Mouse (Mus musculus) lung, postnatal 0 days (tissue): ENCODE measurements around the gene Wdr90. TPM values are rescaled to one million over a fixed set of nuclear protein-coding genes. Genes with fewer than 3 reads are reported as not detected.

Source experiments
- ATAC-seq: fragments of 200-750 bp; cut with Nextera tagmentation; 2 replicates; pipeline ENCODE4 v1.8.0; 2017; ENCODE audit warnings: moderate library complexity
- DNase-seq: peaks from one replicate; pipeline ENCODE4 v3.0.0-alpha.2; 2016; ENCODE audit warnings: low spot score
- H3K27ac ChIP-seq: fragments of 300-500 bp; sonication (generic); 2 replicates; pipeline ENCODE4 v1.5.1; 2014; ENCODE audit warnings: antibody characterized with exemption, mild to moderate bottlenecking, low read length, mixed read lengths
- H3K27me3 ChIP-seq: fragments of 300-500 bp; sonication (generic); replicated peaks from 2 replicates; pipeline ENCODE4 v1.6.1; 2014; ENCODE audit warnings: low read length, mixed read lengths; ENCODE audit not compliant: insufficient read depth
- H3K36me3 ChIP-seq: fragments of 300-500 bp; sonication (generic); 2 replicates; pipeline ENCODE4 v1.6.1; 2014; ENCODE audit warnings: low read length, mixed read lengths; ENCODE audit not compliant: insufficient read depth
- H3K4me1 ChIP-seq: fragments of 300-500 bp; sonication (generic); 2 replicates; pipeline ENCODE4 v1.6.1; 2014; ENCODE audit warnings: antibody characterized with exemption, low read depth, low read length, mixed read lengths; ENCODE audit not compliant: insufficient read depth
- H3K4me2 ChIP-seq: fragments of 300-500 bp; sonication (generic); replicated peaks from 2 replicates; pipeline ENCODE4 v1.6.1; 2014; ENCODE audit warnings: low read depth, mild to moderate bottlenecking, low read length, moderate library complexity, mixed read lengths
- H3K4me3 ChIP-seq: fragments of 300-500 bp; sonication (generic); 2 replicates; pipeline ENCODE4 v1.5.1; 2014; ENCODE audit warnings: low read depth, low read length
- H3K9ac ChIP-seq: fragments of 300-500 bp; sonication (generic); replicated peaks from 2 replicates; pipeline ENCODE4 v1.6.1; 2014; ENCODE audit warnings: low read depth, mild to moderate bottlenecking
- H3K9me3 ChIP-seq: fragments of 300-500 bp; sonication (generic); 2 replicates; pipeline ENCODE4 v1.6.1; 2016; ENCODE audit warnings: low read length, mixed read lengths
- CTCF ChIP-seq: IDR thresholded peaks from 2 replicates; pipeline ENCODE4 v1.5.1; 2016; ENCODE audit warnings: antibody characterized with exemption, mild to moderate bottlenecking
- EP300 ChIP-seq: IDR thresholded peaks from 2 replicates; pipeline ENCODE4 v1.6.1; 2016; ENCODE audit warnings: antibody characterized with exemption, mild to moderate bottlenecking, control low read depth
- WGBS: fragments of 180-500 bp; shearing (Covaris S2); extraction: QIAGEN DNeasy Blood & Tissue Kit; methylation state at CpG from one replicate; pipeline ENCODE4 v1.1.7; 2014; 5-methylcytosine and 5-hydroxymethylcytosine counted together
- polyA plus RNA-seq: library from polyadenylated mRNA; unstranded; fragments of >200 nt; fragmentation: Nextera tagmentation; extraction: Ambion mirVana; gene quantifications from 2 replicates; pipeline ENCODE4 v1.2.1, GENCODE M21; 2015

Gene Wdr90
- polyA plus RNA-seq, 1 experiment from 2014 or later: 5.6 TPM

DNA sequence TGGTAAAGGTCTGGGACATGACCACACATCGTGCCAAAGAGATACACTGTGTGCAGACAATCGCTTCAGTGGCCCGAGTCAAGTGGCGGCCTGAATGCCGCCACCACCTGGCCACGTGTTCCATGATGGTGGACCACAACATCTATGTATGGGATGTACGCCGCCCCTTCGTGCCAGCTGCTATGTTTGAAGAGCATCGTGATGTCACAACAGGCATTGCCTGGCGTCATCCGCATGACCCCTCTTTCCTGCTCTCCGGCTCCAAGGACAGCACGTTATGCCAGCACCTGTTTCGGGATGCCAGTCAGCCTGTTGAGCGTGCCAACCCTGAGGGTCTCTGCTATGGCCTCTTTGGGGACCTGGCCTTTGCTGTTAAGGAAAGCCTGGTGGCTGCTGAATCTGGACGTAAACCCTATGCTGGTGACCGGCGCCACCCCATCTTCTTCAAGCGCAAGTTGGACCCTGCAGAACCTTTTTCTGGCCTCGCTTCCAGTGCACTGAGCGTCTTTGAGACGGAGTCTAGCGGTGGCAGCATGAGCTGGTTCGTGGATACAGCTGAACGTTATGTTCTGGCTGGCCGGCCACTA is 35.2 kb downstream of the Wdr90 start:
- Histone ChIP-seq H3K9me3 (no peaks in the 10 kb centered on the region), H3K27me3 (no peaks in the 10 kb centered on the region), H3K4me1 (peaks cover 22% of the 10 kb centered on the region; the same call in 1 of the 2 replicates), H3K27ac (no peak overlapping the region), H3K9ac (no peak overlapping the region), H3K4me2 (no peak overlapping the region), H3K4me3 (no peak overlapping the region), H3K36me3 (0 out of 2 replicates have a peak, but pooled peaks cover 11% of the 10 kb centered on the region)
- DNase-seq (no peak), ATAC-seq (no peak)
- TF ChIP-seq EP300 (no peak), CTCF (no peak)
- 95% methylated on average over 26 of the region's 27 CpGs for WGBS

- no peaks in the 10 kb centered on the region for H3K9me3 ChIP-seq
- 86% methylated on average over 6 of the region's 6 CpGs for WGBS
- no peak overlapping the region for H3K4me2 ChIP-seq
- H3K36me3 ChIP-seq: 0 out of 2 replicates have a peak, but pooled peaks cover 6% of the 10 kb centered on the region
- no peak overlapping the region for H3K9ac ChIP-seq
- ATAC-seq (no peak), DNase-seq (no peak)
- TF ChIP-seq EP300 (no peak), CTCF (no peak)
- no peak overlapping the region for H3K27ac ChIP-seq
- H3K4me3 ChIP-seq: no peak overlapping the region
- peaks cover 21% of the 10 kb centered on the region; the same call in 1 of the 2 replicates for H3K4me1 ChIP-seq
- no peaks in the 10 kb centered on the region for H3K27me3 ChIP-seq
Measured at GRCm38 (mm10) chr17:25825311-25825710, 36.0 kb downstream of the Wdr90 start.

GRCm38 (mm10) chr17:25824362-25825142 is 36.7 kb downstream of the Wdr90 start:
- H3K36me3 ChIP-seq: 0 out of 2 replicates have a peak, but pooled peaks cover 6% of the 10 kb centered on the region
- no peaks in the 10 kb centered on the region for H3K9me3 ChIP-seq
- 0 out of 2 replicates have a peak overlapping the region, but pooled peaks have one; percentile 56 for H3K9ac ChIP-seq
- peak overlapping the region; percentile 81 for H3K4me2 ChIP-seq
- H3K27ac ChIP-seq: no peak overlapping the region
- no peak overlapping the region; the same call in 1 of the 2 replicates for H3K4me3 ChIP-seq
- peaks cover 5% of the 10 kb centered on the region; the same call in 1 of the 2 replicates for H3K27me3 ChIP-seq
- TF ChIP-seq EP300: no peak
- no peak for TF ChIP-seq CTCF
- DNase-seq (no peak), ATAC-seq (no peak)
- peaks cover 19% of the 10 kb centered on the region; the same call in 1 of the 2 replicates for H3K4me1 ChIP-seq
- 65% methylated on average over 17 of the region's 17 CpGs for WGBS

- ATAC-seq: peak; percentile 82
- WGBS: under 1% methylated on average over 18 of the region's 18 CpGs
- DNase-seq: peak; percentile 92
Measured at GRCm38 (mm10) chr17:25823452-25823851, 37.8 kb downstream of the Wdr90 start, which contains the start of gene Wdr24. TSS of gene Wdr24 (plus strand) at chr17:25823627.

GRCm38 (mm10) chr17:25818851-25819780 is 42.2 kb downstream of the Wdr90 start:
- DNase-seq (peak; percentile 37), ATAC-seq (peak; percentile 33; the same call in 1 of the 2 replicates)
- no peak overlapping the region for H3K27ac ChIP-seq
- H3K9ac ChIP-seq: no peak overlapping the region
- peaks cover 12% of the 10 kb centered on the region; the same call in 1 of the 2 replicates for H3K27me3 ChIP-seq
- no peak overlapping the region for H3K4me2 ChIP-seq
- TF ChIP-seq EP300: no peak
- no peak for TF ChIP-seq CTCF
- no peak overlapping the region for H3K4me3 ChIP-seq
- H3K9me3 ChIP-seq: no peaks in the 10 kb centered on the region
- no peaks in the 10 kb centered on the region for H3K36me3 ChIP-seq
- peaks cover 5% of the 10 kb centered on the region; the same call in 1 of the 2 replicates for H3K4me1 ChIP-seq
- WGBS: 6% methylated on average over 46 of the region's 46 CpGs

More at GRCm38 (mm10) chr17:25823452-25823851, 37.8 kb downstream of the Wdr90 start, which contains the start of gene Wdr24:
- TF ChIP-seq EP300 (no peak), CTCF (no peak)
- H3K27ac ChIP-seq: 0 out of 2 replicates have a peak within 1 kb of the TSS, but pooled peaks have one; percentile 20
- peak within 1 kb of the TSS; percentile 56 for H3K9ac ChIP-seq
- H3K36me3 ChIP-seq: 0 out of 2 replicates have a peak, but pooled peaks cover 6% of the 10 kb centered on the region
- peak within 1 kb of the TSS; percentile 49 for H3K4me3 ChIP-seq
- peak within 1 kb of the TSS; percentile 81 for H3K4me2 ChIP-seq
- H3K4me1 ChIP-seq: peaks cover 15% of the 10 kb centered on the region; the same call in 1 of the 2 replicates
- no peaks in the 10 kb centered on the region for H3K9me3 ChIP-seq
- H3K27me3 ChIP-seq: peaks cover 7% of the 10 kb centered on the region; the same call in 1 of the 2 replicates
